Mouse (Mus musculus): Measurements from ENCODE around the gene Pak3. TPM values are rescaled to one million over a fixed set of nuclear protein-coding genes. Genes with fewer than 3 reads are reported as not detected.
"Not testable (repeated sequence)": the region's sequence is repeated elsewhere in the genome, so short reads cannot be mapped to it uniquely, and the experiment has no call there.

Gene Pak3
- total and polyA plus RNA-seq, 3 experiments, result not detected

GRCm38 (mm10) chrX:143501053-143501695 lies 17.2 kb upstream of the Pak3 start:
- Histone ChIP-seq H3K4me3 (ENCODE audit: control insufficient read depth in 1 of 2, insufficient read depth in 1 of 2, low read depth in 2 of 2, low read length in 2 of 2) (no peak overlapping the region), H3K9me3 (replicated peaks; ENCODE audit: insufficient read depth, low read length) (no peaks in the 10 kb centered on the region), H3K4me1 (ENCODE audit: control insufficient read depth in 1 of 2, insufficient read depth in 2 of 2, low read length in 2 of 2) (no peaks in the 10 kb centered on the region), H3K36me3 (ENCODE audit: control insufficient read depth in 1 of 2, insufficient read depth in 2 of 2, low read length in 2 of 2) (no peaks in the 10 kb centered on the region), H3K27me3 (ENCODE audit: control insufficient read depth in 1 of 2, insufficient read depth in 2 of 2, low read length in 2 of 2) (no peaks in the 10 kb centered on the region), H3K27ac (ENCODE audit: control insufficient read depth, low read depth, low read length) (no peak overlapping the region), H3K9ac (ENCODE audit: control insufficient read depth, low read depth, low read length, poor library complexity, severe bottlenecking) (no peak overlapping the region), H3K79me2 (ENCODE audit: control insufficient read depth, insufficient read depth, low read length, poor library complexity) (no peaks in the 10 kb centered on the region)
- no peak for TF ChIP-seq MAFK (IDR thresholded peaks at IDR 0.05; ENCODE audit: borderline replicate concordance, low read depth, low read length)
- TF ChIP-seq TAL1 (IDR thresholded peaks at IDR 0.05; ENCODE audit: low read length), result no peak
- TF ChIP-seq ZC3H11A (IDR thresholded peaks at IDR 0.05; ENCODE audit: low read depth, low read length), result no peak
- TF ChIP-seq ZKSCAN1 (IDR thresholded peaks at IDR 0.05; ENCODE audit: low read depth, low read length), result no peak
- TF ChIP-seq POLR2AphosphoS5 (IDR thresholded peaks at IDR 0.05; ENCODE audit: borderline replicate concordance, low read depth, low read length), result no peak
- TF ChIP-seq MYC (IDR thresholded peaks at IDR 0.05; ENCODE audit: low read depth, low read length), result no peak
- TF ChIP-seq NELFE (IDR thresholded peaks at IDR 0.05; ENCODE audit: low read depth, low read length), result no peak
- DNase-seq (ENCODE audit: low read depth, low spot score), result no peak

GRCm38 (mm10) chrX:143501776-143502365 lies 16.5 kb upstream of the Pak3 start:
- Histone ChIP-seq H3K4me3 (ENCODE audit: control insufficient read depth in 1 of 2, insufficient read depth in 1 of 2, low read depth in 2 of 2, low read length in 2 of 2) (no peak overlapping the region), H3K27ac (ENCODE audit: control insufficient read depth, low read depth, low read length) (no peak overlapping the region), H3K79me2 (ENCODE audit: control insufficient read depth, insufficient read depth, low read length, poor library complexity) (no peaks in the 10 kb centered on the region), H3K36me3 (ENCODE audit: control insufficient read depth in 1 of 2, insufficient read depth in 2 of 2, low read length in 2 of 2) (no peaks in the 10 kb centered on the region), H3K4me1 (ENCODE audit: control insufficient read depth in 1 of 2, insufficient read depth in 2 of 2, low read length in 2 of 2) (no peaks in the 10 kb centered on the region), H3K27me3 (ENCODE audit: control insufficient read depth in 1 of 2, insufficient read depth in 2 of 2, low read length in 2 of 2) (no peaks in the 10 kb centered on the region), H3K9ac (ENCODE audit: control insufficient read depth, low read depth, low read length, poor library complexity, severe bottlenecking) (no peak overlapping the region), H3K9me3 (replicated peaks; ENCODE audit: insufficient read depth, low read length) (no peaks in the 10 kb centered on the region)
- TF ChIP-seq USF1 (IDR thresholded peaks at IDR 0.05; ENCODE audit: low read depth, low read length) (no peak), POLR2A (IDR thresholded peaks at IDR 0.05; ENCODE audit: control insufficient read depth in 1 of 2, insufficient read depth in 1 of 2, low read depth in 1 of 2, low read length in 2 of 2, poor library complexity in 1 of 2) (no peak)
- no peak for DNase-seq (ENCODE audit: low read depth, low spot score)

GRCm38 (mm10) chrX:143518917-143519316 lies 526 bp downstream of the Pak3 start:
- Histone ChIP-seq H3K79me2 (ENCODE audit: control insufficient read depth, insufficient read depth, low read length, poor library complexity) (no peaks in the 10 kb centered on the region), H3K36me3 (ENCODE audit: control insufficient read depth in 1 of 2, insufficient read depth in 2 of 2, low read length in 2 of 2) (no peaks in the 10 kb centered on the region), H3K27me3 (ENCODE audit: control insufficient read depth in 1 of 2, insufficient read depth in 2 of 2, low read length in 2 of 2) (no peaks in the 10 kb centered on the region), H3K4me1 (ENCODE audit: control insufficient read depth in 1 of 2, insufficient read depth in 2 of 2, low read length in 2 of 2) (no peaks in the 10 kb centered on the region), H3K9ac (ENCODE audit: control insufficient read depth, low read depth, low read length, poor library complexity, severe bottlenecking) (no peak overlapping the region), H3K27ac (ENCODE audit: control insufficient read depth, low read depth, low read length) (no peak overlapping the region), H3K4me3 (ENCODE audit: control insufficient read depth in 1 of 2, insufficient read depth in 1 of 2, low read depth in 2 of 2, low read length in 2 of 2) (no peak overlapping the region), H3K9me3 (replicated peaks; ENCODE audit: insufficient read depth, low read length) (no peaks in the 10 kb centered on the region)
- DNase-seq (ENCODE audit: low read depth, low spot score), result no peak
- TF ChIP-seq POLR2A (IDR thresholded peaks at IDR 0.05; ENCODE audit: control insufficient read depth in 1 of 2, insufficient read depth in 1 of 2, low read depth in 1 of 2, low read length in 2 of 2, poor library complexity in 1 of 2) (no peak), ZMIZ1 (IDR thresholded peaks at IDR 0.05; ENCODE audit: low read depth, low read length) (no peak), CHD2 (IDR thresholded peaks at IDR 0.05; ENCODE audit: low read length) (no peak), ZC3H11A (IDR thresholded peaks at IDR 0.05; ENCODE audit: low read depth, low read length) (no peak), MXI1 (IDR thresholded peaks at IDR 0.05; ENCODE audit: low read depth, low read length) (no peak), CTCF (IDR thresholded peaks at IDR 0.05 in 2 of 3, conservative IDR thresholded peaks at IDR 0.05 in 1 of 3; ENCODE audit: control insufficient read depth in 1 of 3, insufficient read depth in 1 of 3, low read depth in 2 of 3, low read length in 3 of 3, poor library complexity in 1 of 3, severe bottlenecking in 1 of 3) (no peak), TBP (IDR thresholded peaks at IDR 0.05; ENCODE audit: low read depth, low read length) (no peak), SMC3 (IDR thresholded peaks at IDR 0.05; ENCODE audit: low read depth, low read length) (no peak), GATA1 (IDR thresholded peaks at IDR 0.05; ENCODE audit: low read depth, low read length) (no peak), NRF1 (IDR thresholded peaks at IDR 0.05; ENCODE audit: insufficient read depth, low read depth, low read length, poor library complexity, severe bottlenecking) (no peak), USF1 (IDR thresholded peaks at IDR 0.05; ENCODE audit: low read depth, low read length) (no peak), JUND (IDR thresholded peaks at IDR 0.05; ENCODE audit: low read depth, low read length) (no peak), CHD1 (IDR thresholded peaks at IDR 0.05; ENCODE audit: low read depth, low read length) (no peak)

GRCm38 (mm10) chrX:143519454-143519853 lies 1.1 kb downstream of the Pak3 start:
- H3K9ac ChIP-seq (ENCODE audit: control insufficient read depth, low read depth, low read length, poor library complexity, severe bottlenecking); H3K9me3 ChIP-seq (replicated peaks; ENCODE audit: insufficient read depth, low read length); H3K36me3 ChIP-seq (ENCODE audit: control insufficient read depth in 1 of 2, insufficient read depth in 2 of 2, low read length in 2 of 2); H3K4me3 ChIP-seq (ENCODE audit: control insufficient read depth in 1 of 2, insufficient read depth in 1 of 2, low read depth in 2 of 2, low read length in 2 of 2); H3K27me3 ChIP-seq (ENCODE audit: control insufficient read depth in 1 of 2, insufficient read depth in 2 of 2, low read length in 2 of 2); H3K4me1 ChIP-seq (ENCODE audit: control insufficient read depth in 1 of 2, insufficient read depth in 2 of 2, low read length in 2 of 2); H3K79me2 ChIP-seq (ENCODE audit: control insufficient read depth, insufficient read depth, low read length, poor library complexity); H3K27ac ChIP-seq (ENCODE audit: control insufficient read depth, low read depth, low read length); DNase-seq (ENCODE audit: low read depth, low spot score): not testable (repeated sequence)

All from MEL (cell line).